Mouse (Mus musculus) hindbrain, embryonic 15.5 days (tissue): Measurements from ENCODE around the gene Rnf138rt1. TPM values are rescaled to one million over a fixed set of nuclear protein-coding genes. Genes with fewer than 3 reads are reported as not detected.

ENCODE experiments used
- ATAC-seq: fragments of 200-750 bp; cut with Nextera tagmentation; 2 replicates; pipeline ENCODE4 v1.8.0; 2017; ENCODE audit warnings: low read depth, moderate number of reproducible peaks, moderate TSS enrichment; ENCODE audit not compliant: low FRiP score
- H3K27ac ChIP-seq: fragments of 300-500 bp; sonication (generic); replicated peaks from 2 replicates; pipeline ENCODE4 v1.5.1; 2015; ENCODE audit warnings: mild to moderate bottlenecking, inconsistent platforms
- H3K27me3 ChIP-seq: fragments of 300-500 bp; sonication (generic); 2 replicates; pipeline ENCODE4 v1.6.1; 2015; ENCODE audit warnings: control low read depth, inconsistent platforms
- H3K36me3 ChIP-seq: fragments of 300-500 bp; sonication (generic); 2 replicates; pipeline ENCODE4 v1.6.1; 2015; ENCODE audit warnings: control low read depth, inconsistent platforms
- H3K4me1 ChIP-seq: fragments of 300-500 bp; sonication (generic); replicated peaks from 2 replicates; pipeline ENCODE4 v1.6.1; 2015; ENCODE audit warnings: control low read depth, inconsistent platforms
- H3K4me2 ChIP-seq: fragments of 300-500 bp; sonication (generic); 2 replicates; pipeline ENCODE4 v1.6.1; 2015; ENCODE audit warnings: moderate library complexity, mild to moderate bottlenecking, inconsistent platforms
- H3K4me3 ChIP-seq: fragments of 300-500 bp; sonication (generic); 2 replicates; pipeline ENCODE4 v1.5.1; 2015; ENCODE audit warnings: mild to moderate bottlenecking, inconsistent platforms
- H3K9ac ChIP-seq: fragments of 300-500 bp; sonication (generic); 2 replicates; pipeline ENCODE4 v1.6.1; 2015; ENCODE audit warnings: inconsistent platforms
- H3K9me3 ChIP-seq: fragments of 300-500 bp; sonication (generic); 2 replicates; pipeline ENCODE4 v1.6.1; 2016; ENCODE audit warnings: control low read depth, inconsistent platforms
- WGBS: fragments of 180-500 bp; shearing (Covaris S2); methylation state at CpG from one replicate; pipeline ENCODE4 v1.1.7; 2015; 5-methylcytosine and 5-hydroxymethylcytosine counted together
- polyA plus RNA-seq: library from polyadenylated mRNA; unstranded; fragments of >200 nt; fragmentation: Nextera tagmentation; extraction: Ambion mirVana; gene quantifications from 2 replicates; pipeline ENCODE4 v1.2.1, GENCODE M21; 2015

Rnf138rt1 gene
- polyA plus RNA-seq = 4.0 and 4.1 TPM in 2 replicates

GRCm38 (mm10) chrX:163760617-163761434 is at the start of gene Rnf138rt1:
Rnf138rt1 (minus strand) TSS chrX:163761329.
- H3K4me1 ChIP-seq = no peaks in the 10 kb centered on the region
- H3K9me3 ChIP-seq = no peaks in the 10 kb centered on the region
- peak within 1 kb of the TSS; percentile 25; the same call in 1 of the 2 replicates for H3K27ac ChIP-seq
- H3K36me3 ChIP-seq = no peaks in the 10 kb centered on the region
- peak within 1 kb of the TSS; percentile 41 for H3K9ac ChIP-seq
- WGBS = 28% methylated on average over 42 of the region's 42 CpGs
- H3K4me2 ChIP-seq = peak within 1 kb of the TSS; percentile 63
- peak; percentile 91 for ATAC-seq
- H3K4me3 ChIP-seq = peak within 1 kb of the TSS; percentile 43
- peaks cover 13% of the 10 kb centered on the region; the same call in 1 of the 2 replicates for H3K27me3 ChIP-seq

GRCm38 (mm10) chrX:163807270-163807669 is 46.1 kb upstream of the Rnf138rt1 start:
- Histone ChIP-seq H3K36me3 (no peaks in the 10 kb centered on the region), H3K27me3 (peaks cover 3% of the 10 kb centered on the region; the same call in 1 of the 2 replicates), H3K9ac (no peak overlapping the region), H3K27ac (no peak overlapping the region), H3K4me1 (no peaks in the 10 kb centered on the region), H3K4me2 (no peak overlapping the region), H3K4me3 (no peak overlapping the region), H3K9me3 (no peaks in the 10 kb centered on the region)
- peak; percentile 69; the same call in 1 of the 2 replicates for ATAC-seq
- 58% methylated on average over 1 of the region's 1 CpGs for WGBS

GRCm38 (mm10) chrX:163766290-163766689 is 5.2 kb upstream of the Rnf138rt1 start:
- Histone ChIP-seq H3K27me3 (peaks cover 13% of the 10 kb centered on the region), H3K36me3 (no peaks in the 10 kb centered on the region), H3K9me3 (no peaks in the 10 kb centered on the region), H3K4me1 (no peaks in the 10 kb centered on the region), H3K27ac (no peak overlapping the region), H3K9ac (no peak overlapping the region), H3K4me3 (no peak overlapping the region), H3K4me2 (no peak overlapping the region)
- ATAC-seq = no peak
- 51% methylated on average over 3 of the region's 3 CpGs for WGBS

DNA sequence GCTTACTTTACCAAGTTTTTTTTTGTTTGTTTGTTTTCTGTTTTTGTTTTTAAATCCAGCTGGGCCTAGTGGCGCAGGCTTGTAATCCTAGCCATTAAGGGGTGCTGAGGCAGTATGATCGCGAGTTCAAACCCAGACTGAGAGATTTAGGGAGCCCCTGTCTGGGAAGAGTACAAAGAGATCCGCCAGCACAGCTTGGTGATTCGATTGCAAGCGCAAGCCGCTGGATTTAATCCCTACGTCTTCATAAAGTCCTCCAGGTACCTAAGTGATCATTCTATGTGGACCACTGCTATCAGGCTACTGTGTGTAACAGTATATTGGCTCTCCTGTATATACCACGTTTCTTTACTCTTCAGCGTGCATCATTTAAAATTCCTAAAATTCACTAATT is 303 bp upstream of the Rnf138rt1 start:
- peak overlapping the region; percentile 43 for H3K4me3 ChIP-seq
- no peaks in the 10 kb centered on the region for H3K36me3 ChIP-seq
- no peaks in the 10 kb centered on the region for H3K9me3 ChIP-seq
- H3K27ac ChIP-seq = no peak overlapping the region
- WGBS = 36% methylated on average over 10 of the region's 10 CpGs
- H3K9ac ChIP-seq = peak overlapping the region; percentile 41; the same call in 1 of the 2 replicates
- H3K4me1 ChIP-seq = no peaks in the 10 kb centered on the region
- peak overlapping the region; percentile 63 for H3K4me2 ChIP-seq
- no peak for ATAC-seq
- H3K27me3 ChIP-seq = peaks cover 13% of the 10 kb centered on the region; the same call in 1 of the 2 replicates

DNA sequence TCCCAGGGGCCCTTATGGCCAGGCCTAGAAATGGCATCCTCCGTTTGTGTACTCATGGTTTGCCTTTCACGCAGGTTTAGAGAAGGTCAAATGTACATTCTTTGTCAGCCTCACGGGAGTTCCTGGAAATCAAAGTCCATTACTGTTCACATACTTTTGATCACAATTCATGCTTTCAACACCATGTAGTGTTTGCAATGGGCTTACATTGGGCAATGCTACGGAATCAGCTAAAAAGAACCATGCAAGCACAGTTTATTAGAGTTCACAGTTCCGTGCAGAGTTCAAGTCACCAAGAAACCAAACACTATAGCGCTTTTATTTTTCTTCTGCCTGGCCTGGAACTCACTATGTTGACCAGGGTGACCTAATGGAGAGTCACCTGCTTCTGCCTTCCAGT is 15.1 kb downstream of the Rnf138rt1 start:
- Histone ChIP-seq H3K27ac (no peak overlapping the region), H3K9me3 (no peaks in the 10 kb centered on the region), H3K36me3 (no peaks in the 10 kb centered on the region), H3K27me3 (no peaks in the 10 kb centered on the region), H3K4me1 (no peaks in the 10 kb centered on the region), H3K9ac (no peak overlapping the region), H3K4me3 (no peak overlapping the region), H3K4me2 (no peak overlapping the region)
- WGBS = 88% methylated on average over 6 of the region's 6 CpGs
- no peak for ATAC-seq

DNA sequence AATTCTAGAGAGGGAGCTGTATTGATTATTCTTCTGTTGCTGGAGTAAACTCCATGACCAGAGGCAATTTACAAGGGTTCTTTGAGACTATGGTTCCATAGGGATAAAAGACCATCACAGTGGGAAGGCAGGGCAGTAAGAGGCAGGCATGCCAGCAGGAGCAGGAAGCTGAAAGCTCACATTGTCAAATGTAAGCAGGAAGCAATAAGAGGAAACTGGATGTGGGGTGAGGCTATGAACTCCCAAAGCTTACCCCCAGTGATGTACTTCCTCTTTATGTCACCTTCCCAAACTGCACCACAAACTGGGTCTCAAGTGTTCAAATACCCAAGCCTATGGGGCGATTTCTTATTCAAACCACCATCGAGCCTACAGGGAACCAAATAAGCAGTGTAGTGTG is 17.2 kb downstream of the Rnf138rt1 start:
- WGBS = 65% methylated on average over 2 of the region's 2 CpGs
- no peaks in the 10 kb centered on the region for H3K9me3 ChIP-seq
- ATAC-seq = no peak

GRCm38 (mm10) chrX:163738904-163739303 is 22.2 kb downstream of the Rnf138rt1 start:
- Histone ChIP-seq H3K27ac (no peak overlapping the region), H3K4me3 (no peak overlapping the region), H3K36me3 (no peaks in the 10 kb centered on the region), H3K9me3 (no peaks in the 10 kb centered on the region), H3K9ac (no peak overlapping the region), H3K4me1 (no peaks in the 10 kb centered on the region), H3K4me2 (no peak overlapping the region), H3K27me3 (no peaks in the 10 kb centered on the region)
- no peak for ATAC-seq
- 45% methylated on average over 1 of the region's 1 CpGs for WGBS

More for the DNA sequence above, 17.2 kb downstream of the Rnf138rt1 start:
- Histone ChIP-seq H3K4me1 (no peaks in the 10 kb centered on the region), H3K27ac (no peak overlapping the region), H3K9ac (no peak overlapping the region), H3K27me3 (no peaks in the 10 kb centered on the region), H3K36me3 (no peaks in the 10 kb centered on the region), H3K4me3 (no peak overlapping the region), H3K4me2 (no peak overlapping the region)

- Histone ChIP-seq H3K27ac (no peak overlapping the region), H3K4me1 (no peaks in the 10 kb centered on the region), H3K27me3 (no peaks in the 10 kb centered on the region), H3K4me2 (no peak overlapping the region), H3K9ac (no peak overlapping the region), H3K4me3 (no peak overlapping the region), H3K9me3 (no peaks in the 10 kb centered on the region), H3K36me3 (no peaks in the 10 kb centered on the region)
- 100% methylated on average over 1 of the region's 1 CpGs for WGBS
- ATAC-seq = no peak
These were observed 27.0 kb downstream of the Rnf138rt1 start for GRCm38 (mm10) chrX:163734145-163734544.

DNA sequence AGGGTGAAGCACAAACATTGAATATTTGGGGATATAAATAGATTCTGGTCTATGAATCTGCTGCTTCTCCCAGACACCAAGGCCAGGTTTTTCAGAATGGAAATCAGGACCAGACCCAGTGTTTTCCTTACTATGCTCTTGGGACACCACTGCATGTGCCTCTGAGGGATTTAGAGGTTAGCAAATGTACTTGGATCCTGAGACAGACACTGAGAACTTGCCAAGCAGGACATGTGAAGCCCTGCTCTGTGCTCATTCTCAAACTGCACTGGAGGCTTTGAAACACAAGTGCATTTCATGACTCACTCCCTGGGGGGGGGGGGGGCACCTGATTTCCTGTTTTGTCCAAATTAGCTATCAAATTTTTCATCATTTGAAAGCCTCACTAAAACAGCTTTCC is 37.5 kb downstream of the Rnf138rt1 start:
- 0 out of 2 replicates have a peak, but pooled peaks cover 4% of the 10 kb centered on the region for H3K4me1 ChIP-seq
- 0 out of 2 replicates have a peak overlapping the region, but pooled peaks have one; percentile 14 for H3K27ac ChIP-seq
- no peaks in the 10 kb centered on the region for H3K9me3 ChIP-seq
- no peak for ATAC-seq
- H3K9ac ChIP-seq = no peak overlapping the region
- peaks cover 4% of the 10 kb centered on the region; the same call in 1 of the 2 replicates for H3K27me3 ChIP-seq
- no peaks in the 10 kb centered on the region for H3K36me3 ChIP-seq
- H3K4me2 ChIP-seq = peak overlapping the region; percentile 38
- no peak overlapping the region for H3K4me3 ChIP-seq

- Histone ChIP-seq H3K27me3 (peaks cover 4% of the 10 kb centered on the region; the same call in 1 of the 2 replicates), H3K4me2 (peak overlapping the region; percentile 38), H3K9ac (no peak overlapping the region), H3K27ac (0 out of 2 replicates have a peak overlapping the region, but pooled peaks have one; percentile 14), H3K9me3 (no peaks in the 10 kb centered on the region), H3K36me3 (no peaks in the 10 kb centered on the region), H3K4me3 (no peak overlapping the region), H3K4me1 (0 out of 2 replicates have a peak, but pooled peaks cover 4% of the 10 kb centered on the region)
- ATAC-seq = no peak; the same call in 1 of the 2 replicates
- WGBS = 29% methylated on average over 12 of the region's 12 CpGs
These were observed 38.1 kb downstream of the Rnf138rt1 start for GRCm38 (mm10) chrX:163722785-163723577.

DNA sequence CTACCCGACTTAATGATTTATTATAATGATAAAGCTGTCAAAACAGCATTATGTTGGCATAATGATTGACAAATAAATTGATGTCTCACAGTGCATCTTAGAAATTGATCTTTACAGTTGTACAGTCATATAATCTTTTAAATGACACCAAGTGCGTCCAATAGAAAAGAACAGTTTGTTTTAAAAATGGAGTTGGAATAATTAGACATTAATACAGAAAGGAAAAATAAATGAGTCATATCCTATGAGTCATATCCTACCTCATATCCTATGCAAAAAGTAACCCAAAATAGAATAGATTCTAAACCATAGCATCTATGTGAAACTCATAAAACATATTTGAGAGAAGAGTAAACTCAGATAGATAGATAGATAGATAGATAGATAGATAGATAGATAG is 40.5 kb downstream of the Rnf138rt1 start:
- H3K27ac ChIP-seq = no peak overlapping the region
- no peaks in the 10 kb centered on the region for H3K9me3 ChIP-seq
- no peaks in the 10 kb centered on the region for H3K27me3 ChIP-seq
- no peak overlapping the region for H3K9ac ChIP-seq
- H3K4me1 ChIP-seq = 0 out of 2 replicates have a peak, but pooled peaks cover 4% of the 10 kb centered on the region
- no peak overlapping the region for H3K4me3 ChIP-seq
- no peak for ATAC-seq
- WGBS = 74% methylated on average over 2 of the region's 2 CpGs
- no peaks in the 10 kb centered on the region for H3K36me3 ChIP-seq
- H3K4me2 ChIP-seq = no peak overlapping the region
